Mouse (Mus musculus) CD4-positive helper T cell, adult 2 months (primary cell): ENCODE data around the gene Tmem132b.

Experiments used
- DNase-seq: peaks from one replicate; pipeline ENCODE4 v3.0.0-alpha.2; 2012; ENCODE audit warnings: low read depth, missing footprints, low spot score

The Tmem132b gene

GRCm38 (mm10) chr5:125758506-125758905 is 226.9 kb downstream of the Tmem132b start:
- DNase-seq, result no peak

- no peak for DNase-seq
Measured at GRCm38 (mm10) chr5:125766941-125767340, 235.4 kb downstream of the Tmem132b start.

- no peak for DNase-seq
Measured at GRCm38 (mm10) chr5:125767950-125768349, 236.4 kb downstream of the Tmem132b start.

- no peak for DNase-seq
Measured at GRCm38 (mm10) chr5:125772238-125772637, 240.7 kb downstream of the Tmem132b start.

- DNase-seq, result no peak
Measured at GRCm38 (mm10) chr5:125772756-125773155, 241.2 kb downstream of the Tmem132b start.

GRCm38 (mm10) chr5:125780332-125780731 is 248.8 kb downstream of the Tmem132b start:
- DNase-seq, result no peak

GRCm38 (mm10) chr5:125792643-125793042 is 261.1 kb downstream of the Tmem132b start:
- DNase-seq, result no peak

- DNase-seq, result no peak
Measured at GRCm38 (mm10) chr5:125794318-125794717, 262.7 kb downstream of the Tmem132b start.

- no peak for DNase-seq
Measured at GRCm38 (mm10) chr5:125799622-125800021, 268.0 kb downstream of the Tmem132b start.

GRCm38 (mm10) chr5:125800025-125800424 is 268.5 kb downstream of the Tmem132b start:
- DNase-seq, result no peak

GRCm38 (mm10) chr5:125802801-125803200 is 271.2 kb downstream of the Tmem132b start:
- no peak for DNase-seq

GRCm38 (mm10) chr5:125805327-125805726 is 273.8 kb downstream of the Tmem132b start:
- no peak for DNase-seq

GRCm38 (mm10) chr5:125807861-125808260 is 276.3 kb downstream of the Tmem132b start:
- DNase-seq, result no peak

- DNase-seq, result no peak
Measured at GRCm38 (mm10) chr5:125829342-125829741, 297.8 kb downstream of the Tmem132b start.

GRCm38 (mm10) chr5:125835890-125836289 is 304.3 kb downstream of the Tmem132b start:
- no peak for DNase-seq

GRCm38 (mm10) chr5:125836761-125837160 is 305.2 kb downstream of the Tmem132b start:
- no peak for DNase-seq
